Mouse (Mus musculus): ENCODE results near the gene Ssbp4. TPM values are rescaled to one million over a fixed set of nuclear protein-coding genes. Genes with fewer than 3 reads are reported as not detected.

Ssbp4 gene
- total RNA-seq, 2 experiments from 2014 or later: 29.9 to 35.7 TPM

GRCm38 (mm10) chr8:70553740-70554139 is 54.9 kb downstream of the Ssbp4 start:
- DNase-seq: peak; percentile 82 to 87

- DNase-seq: peak in 1 of 2 experiments; percentile 68
These were observed 55.8 kb downstream of the Ssbp4 start for GRCm38 (mm10) chr8:70552836-70553235.

- peak; percentile 70 to 71 for DNase-seq
These were observed 57.0 kb downstream of the Ssbp4 start for GRCm38 (mm10) chr8:70551558-70552161.

- DNase-seq: no peak
These were observed 59.1 kb downstream of the Ssbp4 start for GRCm38 (mm10) chr8:70549412-70550184.

- DNase-seq: no peak
These were observed 60.9 kb downstream of the Ssbp4 start for GRCm38 (mm10) chr8:70547762-70548161.

Other genes starting within 250 kb of the Ssbp4 start
- 1 to 10 TPM; 5.1 to 6.6 TPM for gene Comp, start 235.3 kb downstream of the Ssbp4 start, total RNA-seq (2021)
- gene Crtc1, start 169.3 kb downstream of the Ssbp4 start, total RNA-seq (2021): 1 to 10 TPM; 7.8 to 9.0 TPM
- gene Klhl26, start 131.9 kb downstream of the Ssbp4 start, total RNA-seq (2021): 1 to 10 TPM; 8.4 to 9.7 TPM
- not detected for gene Tmem59l, start 121.5 kb downstream of the Ssbp4 start, total RNA-seq (2021)
- gene Crlf1, start 115.7 kb downstream of the Ssbp4 start, total RNA-seq (2021): under 1 TPM; 0.20 to 0.62 TPM
- 100 to 1,000 TPM; 113 to 128 TPM for gene Rex1bd, start 102.1 kb downstream of the Ssbp4 start, total RNA-seq (2021)
- gene Uba52, start 98.1 kb downstream of the Ssbp4 start, total RNA-seq (2021): 1,000 to 10,000 TPM; 1,328 to 1,514 TPM
- 100 to 1,000 TPM; 120 to 129 TPM for gene Fkbp8, start 81.1 kb downstream of the Ssbp4 start, total RNA-seq (2021)
- gene Kxd1, start 80.9 kb downstream of the Ssbp4 start, total RNA-seq (2021): 100 to 1,000 TPM in 1 of 2 experiments, 10 to 100 TPM in 1; 92.4 to 107 TPM
- 10 to 100 TPM; 10.9 to 12.0 TPM for gene Ell, start 69.4 kb downstream of the Ssbp4 start, total RNA-seq (2021)
- 10 to 100 TPM; 15.4 to 28.2 TPM for gene Isyna1, start 14.5 kb downstream of the Ssbp4 start, total RNA-seq (2021)
- 1 to 10 TPM; 1.6 to 2.5 TPM for gene Lrrc25, start 7.3 kb upstream of the Ssbp4 start, total RNA-seq (2021)
- gene Gdf15, start 23.6 kb upstream of the Ssbp4 start, total RNA-seq (2021): 1 to 10 TPM; 1.4 to 2.0 TPM
- 10 to 100 TPM; 40.5 to 41.1 TPM for gene Pgpep1, start 51.5 kb upstream of the Ssbp4 start, total RNA-seq (2021)
- gene Lsm4, start 64.4 kb upstream of the Ssbp4 start, total RNA-seq (2021): 10 to 100 TPM; 66.7 to 73.1 TPM
- gene Jund, start 90.1 kb upstream of the Ssbp4 start, total RNA-seq (2021): 100 to 1,000 TPM; 129 to 138 TPM
- under 1 TPM in 1 of 2 experiments, not detected in 1; 0.05 TPM for gene Iqcn, start 94.6 kb upstream of the Ssbp4 start, total RNA-seq (2021)
- gene Gm3336, start 109.7 kb upstream of the Ssbp4 start, total RNA-seq (2021): not detected
- gene Pde4c, start 114.8 kb upstream of the Ssbp4 start, total RNA-seq (2021): 1 to 10 TPM; 1.4 to 2.0 TPM
- gene Rab3a, start 145.8 kb upstream of the Ssbp4 start, total RNA-seq (2021): 10 to 100 TPM; 40.3 to 49.2 TPM
- 10 to 100 TPM; 26.9 to 27.5 TPM for gene Mpv17l2, start 152.1 kb upstream of the Ssbp4 start, total RNA-seq (2021)
- 10 to 100 TPM; 19.7 to 21.4 TPM for gene Pik3r2, start 167.8 kb upstream of the Ssbp4 start, total RNA-seq (2021)
- 1 to 10 TPM; 6.8 to 9.8 TPM for gene Mast3, start 196.2 kb upstream of the Ssbp4 start, total RNA-seq (2021)
- gene Il12rb1, start 199.6 kb upstream of the Ssbp4 start, total RNA-seq (2021): under 1 TPM; 0.15 to 0.31 TPM
- gene Arrdc2, start 230.8 kb upstream of the Ssbp4 start, total RNA-seq (2021): 10 to 100 TPM; 14.8 to 29.0 TPM

Data from heart, adult 18-20 months (tissue).